Mouse (Mus musculus) heart, adult 11 months (tissue): ENCODE measurements at regions not wholly inside any gene's neighbourhood (a gene's known extent, or its start where the extent isn't known, plus 50 kb on each side); places are given as distances from the start of the nearest gene placed in this dataset.

Source experiments
- DNase-seq: peaks from one replicate; pipeline ENCODE4 v3.0.0; 2022

DNA sequence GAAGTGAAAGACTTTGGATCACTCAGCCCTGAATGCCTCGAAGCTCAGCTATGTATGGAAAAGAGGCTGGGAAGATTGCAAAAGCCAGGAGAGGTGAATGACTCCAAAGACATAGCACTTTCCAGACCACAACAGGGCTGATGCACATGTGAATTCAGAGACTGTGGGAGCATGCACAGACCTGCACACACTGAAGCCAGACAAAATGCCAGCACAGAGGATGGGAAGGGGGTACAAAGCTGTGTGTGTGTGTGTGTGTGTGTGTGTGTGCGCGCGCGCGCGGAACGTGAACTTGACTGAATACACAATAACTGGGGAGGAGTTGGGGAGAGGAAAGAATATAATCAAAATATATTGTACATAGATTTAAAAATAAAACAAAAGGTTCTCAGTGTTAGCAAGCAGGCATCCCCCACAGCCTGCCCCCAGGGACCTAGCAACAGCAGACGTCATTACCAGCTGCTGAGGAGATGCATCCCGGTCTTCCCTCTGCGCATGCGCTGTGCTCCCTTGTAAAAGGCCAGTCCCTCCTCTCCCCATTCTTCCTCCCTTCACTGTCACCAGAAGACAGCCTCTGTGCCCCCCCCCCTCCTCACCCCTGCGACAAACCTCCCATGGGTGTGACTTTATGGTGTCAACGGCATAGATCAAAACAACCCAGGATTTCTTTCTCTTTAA is 89.5 kb upstream of the Mrps22 start:
- peak; percentile 99 for DNase-seq

DNA sequence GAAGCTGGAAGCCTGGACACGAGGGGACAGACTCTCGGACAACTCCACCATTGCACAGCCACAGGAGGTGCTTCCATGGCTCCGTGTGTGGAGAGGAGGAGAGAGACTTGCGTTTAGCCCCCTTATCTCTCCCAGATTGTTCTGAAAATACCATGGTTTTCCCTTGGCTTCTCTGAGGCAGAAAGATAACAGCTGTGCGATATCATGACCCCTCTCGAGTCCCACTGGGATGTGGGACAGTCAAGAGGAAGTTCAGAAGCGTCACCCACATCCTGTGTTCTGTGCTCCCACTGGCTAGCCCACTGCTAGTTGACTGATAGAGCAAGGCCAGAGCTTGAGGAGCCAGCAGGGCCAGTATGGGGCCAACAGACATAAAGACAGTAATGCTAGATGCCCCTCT is 84.1 kb upstream of the Mrps22 start:
- DNase-seq: peak; percentile 95

DNA sequence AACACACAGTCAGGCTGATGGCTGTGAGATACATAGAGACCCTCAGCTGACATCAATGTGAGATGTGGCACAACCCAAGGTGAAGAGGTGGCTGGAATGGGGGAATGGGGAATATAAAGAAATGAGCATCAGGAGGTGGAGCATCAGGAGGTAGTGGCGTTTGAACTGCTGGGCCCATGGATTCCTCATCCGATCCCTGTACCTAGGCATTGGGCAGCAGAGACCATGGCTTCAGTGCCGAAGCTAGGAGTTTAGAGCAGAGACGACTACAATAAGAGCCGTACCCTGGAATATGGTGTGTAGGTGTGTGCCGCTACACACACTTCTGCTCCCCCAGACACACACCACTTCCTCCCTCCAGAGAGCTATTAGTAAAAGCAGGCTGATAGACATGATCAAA is 82.9 kb upstream of the Mrps22 start:
- DNase-seq: peak; percentile 80

DNA sequence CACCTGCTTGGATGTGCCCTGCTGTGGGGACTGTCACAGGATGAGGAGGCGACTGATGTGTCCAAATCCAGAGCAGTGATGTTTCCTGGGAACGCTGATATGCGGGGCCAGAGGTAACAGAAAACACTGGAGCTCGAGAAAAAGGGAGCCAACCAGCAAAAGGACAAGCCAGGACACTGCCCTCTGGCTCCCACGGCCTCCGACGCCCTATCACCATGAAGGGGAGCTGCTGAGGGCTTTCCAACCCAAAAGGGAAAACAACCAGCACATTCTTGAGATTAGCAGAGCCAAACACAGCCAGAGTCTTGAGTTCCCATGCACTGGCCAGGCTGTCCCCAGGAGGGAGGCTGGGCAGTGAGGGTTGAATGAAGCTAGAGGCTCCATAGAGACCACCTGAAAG is 74.2 kb upstream of the Mrps22 start:
- DNase-seq: peak; percentile 95

DNA sequence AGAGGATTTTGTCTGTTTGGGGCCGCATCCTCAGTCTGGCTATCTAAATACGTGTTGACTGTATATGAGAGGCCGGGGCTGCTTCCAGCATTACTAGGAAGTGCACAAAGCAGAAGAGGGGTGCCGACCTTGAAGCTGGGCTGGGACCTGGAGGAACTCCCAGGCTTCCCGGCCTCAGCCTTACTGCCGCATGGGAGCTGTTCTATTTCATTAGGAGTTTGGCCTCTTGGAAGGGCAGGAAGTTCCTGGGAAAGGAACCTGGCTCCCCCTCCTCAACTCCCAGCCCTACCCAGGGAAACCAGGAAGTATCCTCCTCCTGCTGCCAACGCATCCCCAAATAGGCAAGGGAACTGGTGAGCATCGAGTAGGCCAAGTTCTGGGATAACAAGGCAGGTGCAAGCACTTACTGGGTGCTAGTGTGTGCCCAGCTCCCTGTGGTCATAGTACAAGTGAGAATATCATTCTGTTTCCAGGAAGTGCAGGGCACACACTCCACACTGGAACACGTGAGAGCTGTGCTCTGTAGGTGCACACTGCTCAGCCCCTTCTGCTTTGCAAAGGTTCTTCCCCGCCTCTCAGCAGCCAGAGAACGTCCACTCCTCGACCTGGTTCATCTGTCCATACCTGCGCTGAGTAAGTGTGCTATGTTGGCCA is 72.1 kb upstream of the Mrps22 start:
- DNase-seq: peak; percentile 73

DNA sequence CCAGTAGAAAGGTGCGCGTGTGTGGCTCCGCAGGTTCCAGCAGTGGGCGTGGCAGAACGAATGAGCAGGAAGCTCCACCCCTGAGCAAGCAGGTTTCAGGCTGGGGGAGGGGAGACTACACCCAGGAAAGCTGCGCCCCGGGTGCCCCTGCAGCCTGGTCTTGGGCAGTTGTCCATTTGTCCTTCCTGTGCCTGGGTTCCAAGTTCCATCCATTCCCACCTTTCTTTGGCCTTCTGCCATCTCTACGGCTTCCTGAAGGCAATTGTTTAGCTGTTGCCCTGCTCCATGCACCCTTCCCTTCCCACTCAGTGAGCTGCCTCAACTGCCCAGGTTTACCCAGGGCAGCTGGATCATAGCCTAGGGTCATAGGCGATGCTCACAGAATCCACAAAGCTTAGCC is 70.9 kb upstream of the Mrps22 start:
- peak; percentile 72 for DNase-seq

DNA sequence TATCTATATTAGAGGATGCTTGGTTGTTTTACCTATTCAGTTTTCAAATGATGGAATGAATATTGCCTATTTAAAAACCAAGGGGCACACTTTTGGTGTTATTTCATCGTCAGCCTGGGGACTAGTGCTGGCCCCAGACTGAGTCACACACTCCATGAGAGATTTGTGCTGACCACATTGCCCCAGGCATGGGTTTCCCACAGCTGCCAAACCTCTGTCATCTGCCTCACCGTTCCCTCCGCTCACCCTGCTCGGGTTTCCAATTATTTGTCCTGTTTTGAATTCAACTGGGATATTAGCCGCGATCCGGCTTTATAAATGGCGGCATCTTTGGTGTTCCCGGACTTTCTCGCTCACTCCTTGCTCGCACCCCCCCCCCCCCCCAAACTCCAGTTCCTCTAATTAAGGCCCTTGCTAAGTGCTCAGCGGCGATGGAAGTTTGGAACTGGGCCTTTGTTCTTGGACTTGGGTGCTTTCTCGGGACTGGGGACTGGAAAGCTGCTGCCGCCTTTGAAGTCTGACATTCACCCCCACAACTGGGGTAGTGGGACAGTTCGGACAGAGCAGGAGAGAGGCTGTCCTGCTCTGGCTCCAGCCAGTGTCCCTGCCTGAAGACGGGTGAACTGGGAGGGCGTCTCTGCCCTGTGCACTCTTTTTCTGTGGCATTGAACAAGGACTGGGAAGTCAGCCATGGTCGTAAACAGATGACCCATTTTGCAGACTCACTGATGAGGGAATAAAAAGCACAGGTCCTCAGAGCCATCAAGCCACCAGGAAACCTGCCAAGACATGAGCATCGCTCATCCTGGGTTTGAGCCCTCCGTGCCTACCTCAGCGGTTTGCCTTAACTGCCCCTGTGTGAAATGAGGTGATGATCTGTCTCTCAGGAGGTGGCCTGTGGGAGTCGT is 67.2 kb upstream of the Mrps22 start:
- no peak for DNase-seq

DNA sequence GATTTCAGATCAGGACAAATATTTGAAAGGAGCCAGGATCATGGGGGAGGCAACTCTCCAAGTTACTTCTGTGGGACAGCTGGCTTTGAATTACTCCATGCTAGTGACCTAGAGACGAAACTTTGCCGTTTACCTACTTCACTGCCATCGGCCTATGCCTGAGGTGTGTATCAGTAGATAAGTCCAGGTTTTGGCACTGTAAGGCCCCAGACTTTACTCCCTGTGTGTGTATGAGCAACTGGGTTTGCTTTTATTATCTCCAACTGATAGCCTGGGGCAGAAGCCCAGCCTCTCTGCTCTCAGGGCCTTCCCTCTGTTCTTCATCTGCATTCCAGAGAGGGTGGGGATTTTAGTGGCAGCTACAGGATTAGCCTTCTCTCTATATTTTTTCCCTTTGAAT is 65.6 kb upstream of the Mrps22 start:
- DNase-seq: no peak

DNA sequence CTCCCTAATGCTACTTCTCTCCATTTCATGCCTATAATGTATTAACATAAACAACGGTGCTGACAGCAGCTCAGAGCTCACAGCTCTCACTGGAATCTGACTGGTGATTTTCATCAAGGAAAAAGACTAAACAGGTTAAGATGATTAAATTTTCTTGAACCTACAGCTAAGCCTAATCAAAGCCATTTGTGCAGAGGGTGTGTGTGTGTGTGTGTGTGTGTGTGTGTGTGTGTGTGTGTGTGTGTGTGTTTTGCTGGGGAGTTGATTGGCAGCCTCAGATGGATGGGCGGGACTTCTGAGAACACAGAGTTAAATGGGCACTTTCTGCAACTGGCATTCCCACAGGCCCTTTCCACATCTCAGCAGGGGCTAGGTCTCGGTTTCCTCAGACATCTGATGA is 61.6 kb upstream of the Mrps22 start:
- DNase-seq: no peak

DNA sequence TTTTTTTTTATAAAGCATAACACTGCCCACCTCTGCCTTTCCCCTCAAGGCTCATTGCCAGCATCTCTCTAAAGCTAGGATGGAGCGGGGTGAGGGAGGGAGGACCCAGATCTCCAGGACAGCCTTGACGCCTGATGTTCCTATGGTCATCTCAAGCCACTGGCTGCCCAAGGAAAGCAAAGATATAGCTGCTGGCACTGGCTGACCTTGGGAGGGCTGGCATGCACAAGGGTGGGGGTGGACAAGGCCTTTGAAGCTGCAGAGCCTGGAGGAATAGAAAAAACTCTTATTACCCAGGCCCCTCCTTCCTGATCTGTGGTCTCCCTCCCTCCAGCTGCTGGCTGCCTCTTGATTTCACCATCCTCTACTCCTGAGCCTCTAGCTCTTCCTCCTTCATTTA is 50.2 kb upstream of the Mrps22 start:
- DNase-seq: no peak
